Mouse (Mus musculus): ENCODE measurements around the gene Ap1ar.

GRCm38 (mm10) chr3:127790234-127791055 is 46.9 kb downstream of the Ap1ar start:
- TF ChIP-seq CTCF (IDR thresholded peaks at IDR 0.05; ENCODE audit: low read depth): no peak
- no peak for TF ChIP-seq EP300 (IDR thresholded peaks at IDR 0.05; ENCODE audit: low read depth)

Data from liver, embryonic 14.5 days (tissue).